Mouse (Mus musculus) right cerebral cortex, postnatal 4 days (tissue): ENCODE data around the gene Pwwp2b.
A peak's percentile ranks its signal among the peaks of the same experiment; 100 is the strongest.

Experiments
- DNase-seq: peaks from one replicate; pipeline ENCODE4 v3.0.0-alpha.2; 2022

The Pwwp2b gene

GRCm38 (mm10) chr7:139224725-139225124 lies 23.6 kb upstream of the Pwwp2b start:
- no peak for DNase-seq

GRCm38 (mm10) chr7:139226416-139226815 lies 21.9 kb upstream of the Pwwp2b start:
- DNase-seq = no peak

GRCm38 (mm10) chr7:139228447-139229171 lies 19.7 kb upstream of the Pwwp2b start:
- no peak for DNase-seq

GRCm38 (mm10) chr7:139229837-139230236 lies 18.4 kb upstream of the Pwwp2b start:
- no peak for DNase-seq

DNA sequence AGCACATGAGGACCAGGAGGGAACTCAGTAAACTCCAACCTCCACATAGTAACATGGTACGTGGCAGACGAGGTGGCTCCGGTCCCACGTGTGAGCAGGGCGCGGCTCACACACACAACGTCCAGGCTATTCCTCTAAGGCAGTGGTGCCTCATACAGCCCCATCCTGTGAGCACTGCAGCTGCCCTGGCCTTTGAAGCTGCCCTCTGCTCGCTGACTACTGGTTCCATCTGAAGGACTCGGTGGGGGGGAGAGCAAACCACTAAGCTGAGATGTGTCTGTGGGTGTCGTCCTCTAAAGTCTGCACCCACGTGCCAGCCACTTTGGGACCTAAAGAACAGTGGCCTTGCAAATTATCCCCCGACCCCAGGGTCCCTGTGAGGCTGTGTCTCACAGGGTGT lies 18.0 kb upstream of the Pwwp2b start:
- DNase-seq = no peak

GRCm38 (mm10) chr7:139233714-139234113 lies 14.6 kb upstream of the Pwwp2b start:
- DNase-seq = peak; percentile 83

GRCm38 (mm10) chr7:139234426-139235188 lies 13.7 kb upstream of the Pwwp2b start:
- DNase-seq = peak; percentile 25

DNA sequence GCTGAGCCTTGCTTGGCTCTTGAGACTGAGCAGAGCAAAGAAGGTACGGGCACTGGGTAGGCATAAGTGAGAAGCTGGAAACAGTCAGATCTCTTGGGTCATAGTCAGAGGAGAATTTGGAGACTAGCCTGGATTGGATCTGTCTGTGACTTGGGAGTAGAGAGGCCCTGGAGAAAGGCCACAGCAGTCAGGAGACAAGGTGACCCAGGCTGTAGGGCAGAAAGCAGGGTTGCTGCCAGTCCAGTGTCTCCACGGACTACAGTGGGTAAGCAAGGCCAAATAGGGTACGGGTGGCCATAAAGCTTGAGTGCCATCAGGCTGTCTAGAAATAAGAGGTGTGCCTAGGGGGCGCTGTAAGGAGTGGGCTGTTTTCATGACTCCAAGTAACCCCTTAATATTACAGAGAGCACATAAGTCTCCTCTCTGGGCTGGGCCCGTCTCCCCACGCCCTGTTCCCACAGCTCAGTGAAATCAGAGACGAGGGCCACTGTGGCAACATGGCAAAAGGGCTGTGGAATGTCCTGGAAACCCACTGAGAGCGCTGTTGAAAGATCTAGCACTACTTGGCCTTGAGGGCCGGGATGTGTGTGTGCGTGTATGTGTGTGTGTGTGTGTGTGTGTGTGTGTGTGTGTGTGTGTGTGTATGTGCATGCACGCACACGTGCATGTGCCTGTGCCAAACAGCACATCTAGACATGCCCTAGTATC lies 12.5 kb upstream of the Pwwp2b start:
- no peak for DNase-seq

GRCm38 (mm10) chr7:139239432-139239831 lies 8.8 kb upstream of the Pwwp2b start:
- DNase-seq = no peak

GRCm38 (mm10) chr7:139246086-139246485 lies 2.2 kb upstream of the Pwwp2b start:
- no peak for DNase-seq

- peak; percentile 44 for DNase-seq
Measured at GRCm38 (mm10) chr7:139246931-139247880, 1.1 kb upstream of the Pwwp2b start.

GRCm38 (mm10) chr7:139248615-139249405 lies 528 bp downstream of the Pwwp2b start:
- no peak for DNase-seq

- DNase-seq = no peak
Measured at GRCm38 (mm10) chr7:139249406-139250210, 1.3 kb downstream of the Pwwp2b start.

GRCm38 (mm10) chr7:139251881-139252301 lies 3.6 kb downstream of the Pwwp2b start:
- DNase-seq = peak; percentile 51

DNA sequence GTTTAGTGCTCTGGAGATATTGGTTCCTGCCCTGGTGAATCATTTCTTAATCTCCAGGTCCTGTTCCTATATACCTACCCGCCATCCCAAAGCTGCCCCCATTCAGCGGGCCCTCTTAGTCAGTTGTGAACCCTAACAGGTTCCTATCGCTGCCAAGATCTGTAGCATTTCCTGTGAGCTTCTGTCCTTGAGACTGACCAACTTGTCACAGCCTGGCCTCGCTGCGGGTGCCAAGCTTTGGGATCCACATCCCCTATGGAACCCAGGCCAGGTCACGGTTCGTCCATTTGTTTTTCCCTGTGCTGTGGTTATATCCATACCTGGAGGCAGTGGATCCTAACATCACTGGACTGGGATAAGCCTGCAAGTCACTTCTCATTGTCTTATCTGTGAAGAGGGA lies 4.3 kb downstream of the Pwwp2b start:
- no peak for DNase-seq

GRCm38 (mm10) chr7:139252986-139253385 lies 4.7 kb downstream of the Pwwp2b start:
- no peak for DNase-seq

GRCm38 (mm10) chr7:139253462-139253861 lies 5.2 kb downstream of the Pwwp2b start:
- no peak for DNase-seq

GRCm38 (mm10) chr7:139254626-139255025 lies 6.3 kb downstream of the Pwwp2b start:
- DNase-seq = no peak

DNA sequence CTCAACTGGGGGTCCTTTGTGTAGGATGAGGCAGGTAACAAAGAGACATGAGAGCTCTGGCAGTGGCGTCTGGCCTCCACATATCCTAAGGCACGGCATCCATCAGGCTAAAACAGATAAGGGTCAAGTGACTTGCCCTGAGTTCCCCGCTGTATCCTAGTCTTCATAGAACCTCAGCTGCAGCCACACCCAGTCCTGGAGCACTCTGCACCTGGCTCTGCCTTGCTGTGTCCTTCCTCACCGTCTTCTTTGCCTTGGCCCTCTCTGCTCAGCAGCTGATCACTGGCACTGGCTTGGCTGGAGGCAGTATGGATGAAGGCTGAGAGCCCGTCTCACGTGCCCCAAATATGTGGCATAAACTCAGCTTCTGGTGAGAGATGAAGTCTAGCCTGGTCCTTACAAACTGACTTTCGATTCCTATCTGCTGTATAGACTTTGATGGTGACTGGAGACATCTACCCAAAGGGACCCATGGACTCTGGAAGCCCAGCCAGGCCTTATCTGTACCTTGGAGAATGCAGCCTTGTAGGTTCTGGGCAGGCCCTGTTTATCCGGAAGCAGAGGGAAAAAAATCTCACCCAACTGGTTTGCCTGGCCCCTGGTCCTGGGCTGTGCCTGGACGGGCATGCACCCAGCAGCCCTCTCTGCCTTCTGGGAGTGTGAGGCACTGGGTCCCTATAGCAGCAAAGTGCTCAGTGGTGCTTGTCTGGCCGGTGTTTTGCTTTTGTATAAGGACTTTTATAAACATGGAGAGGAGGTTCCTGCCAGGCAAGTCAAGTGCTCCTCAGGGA lies 9.7 kb downstream of the Pwwp2b start:
- no peak for DNase-seq

DNA sequence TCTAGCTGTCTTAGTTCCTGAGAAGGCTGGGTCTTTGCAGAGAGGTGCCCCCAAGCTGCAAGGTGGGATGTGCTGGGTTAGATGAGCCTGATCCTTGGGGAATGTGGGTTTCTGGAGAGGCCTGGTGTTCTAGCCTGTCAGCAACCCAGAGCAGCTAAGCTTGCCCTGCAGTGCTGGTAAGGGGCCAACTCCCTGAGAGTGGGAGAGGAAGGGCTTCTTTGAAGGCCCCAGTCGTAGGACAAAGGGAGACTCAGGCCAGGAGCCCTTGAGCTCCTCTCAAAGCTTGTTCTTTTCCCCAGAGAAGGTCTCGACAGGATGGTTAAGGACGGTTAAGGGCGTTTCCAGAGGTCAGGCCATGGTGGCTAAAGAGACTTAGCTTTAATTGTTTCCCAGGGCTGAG lies 16.1 kb downstream of the Pwwp2b start:
- no peak for DNase-seq
